Mouse (Mus musculus) heart, adult 2 months (tissue): ENCODE results near the gene Gtsf2. TPM values are rescaled to one million over a fixed set of nuclear protein-coding genes. Genes with fewer than 3 reads are reported as not detected.
"Not testable (repeated sequence)": the region's sequence is repeated elsewhere in the genome, so short reads cannot be mapped to it uniquely, and the experiment has no call there.

Experiments used
- DNase-seq, 2 experiments: peaks; one replicate each; pipeline ENCODE4 v3.0.0; 2021
- H3K27ac ChIP-seq: fragments of 200-600 bp; 2 replicates; pipeline ENCODE4 v1.8.1; 2022
- H3K27me3 ChIP-seq: fragments of 200-500 bp; 2 replicates; pipeline ENCODE4 v1.6.1; 2012; ENCODE audit warnings: mild to moderate bottlenecking, low read length, inconsistent platforms, mixed read lengths; ENCODE audit not compliant: control insufficient read depth, insufficient read depth
- H3K36me3 ChIP-seq: fragments of 200-500 bp; 2 replicates; pipeline ENCODE4 v1.6.1; 2012; ENCODE audit warnings: low read length, inconsistent platforms; ENCODE audit not compliant: control insufficient read depth, insufficient read depth
- H3K4me1 ChIP-seq: fragments of 200-500 bp; 2 replicates; pipeline ENCODE4 v1.6.1; 2011; ENCODE audit warnings: low read length; ENCODE audit not compliant: control insufficient read depth, insufficient read depth
- H3K4me3 ChIP-seq: fragments of 200-600 bp; 2 replicates; pipeline ENCODE4 v1.8.1; 2022
- H3K79me2 ChIP-seq: fragments of 200-500 bp; replicated peaks from 2 replicates; pipeline ENCODE4 v1.6.1; 2012; ENCODE audit warnings: mild to moderate bottlenecking, inconsistent platforms, low read length, moderate library complexity, mixed read lengths; ENCODE audit not compliant: control insufficient read depth, insufficient read depth
- H3K9ac ChIP-seq: fragments of 200-500 bp; 2 replicates; pipeline ENCODE4 v1.6.1; 2012; ENCODE audit warnings: low read depth, mild to moderate bottlenecking, control low read depth, inconsistent platforms, low read length, mixed read lengths
- CTCF ChIP-seq: fragments of 200-600 bp; IDR thresholded peaks from 2 replicates; pipeline ENCODE4 v1.8.1; 2022; ENCODE audit warnings: antibody characterized with exemption, mild to moderate bottlenecking, moderate library complexity
- EP300 ChIP-seq: fragments of 200-500 bp; IDR thresholded peaks from 2 replicates; pipeline ENCODE4 v1.6.1; 2011; ENCODE audit warnings: low read depth, low read length, control low read depth; ENCODE audit not compliant: insufficient read depth
- POLR2A ChIP-seq: fragments of 200-500 bp; IDR thresholded peaks from 2 replicates; pipeline ENCODE4 v1.6.1; 2011; ENCODE audit warnings: mild to moderate bottlenecking, low read depth, low read length, control low read depth; ENCODE audit not compliant: insufficient read depth
- WGBS: fragments of 180-500 bp; shearing (Covaris S2); methylation state at CpG from one replicate; pipeline ENCODE4 v1.1.7; 2018; 5-methylcytosine and 5-hydroxymethylcytosine counted together
- intact Hi-C: fragments of 180-260 bp; cut with DNase I; formaldehyde crosslinking; loops from one replicate; pipeline ENCODE4 v1.15.1; 2025
- polyA plus RNA-seq: library from polyadenylated mRNA; depleted of rRNA; stranded (reverse); fragments of >200 nt; gene quantifications from 2 replicates; pipeline ENCODE4 v1.2.3, GENCODE M21; 2012
- total RNA-seq, 2 experiments: library from RNA; stranded (reverse); gene quantifications; 2 replicates each; pipeline ENCODE4 v1.2.3; 2021

Gene Gtsf2
- total and polyA plus RNA-seq, 3 experiments, result not detected

- no peak overlapping the region for H3K27ac ChIP-seq
- no peak overlapping the region for H3K4me3 ChIP-seq
- no peaks in the 10 kb centered on the region for H3K4me1 ChIP-seq
- no peaks in the 10 kb centered on the region for H3K27me3 ChIP-seq
- H3K9ac ChIP-seq, result no peak overlapping the region
- no peak for TF ChIP-seq EP300
- no peak for TF ChIP-seq CTCF
- no peak for TF ChIP-seq POLR2A
- no peak for DNase-seq
- intact Hi-C loops, result no loop called here
- 76% methylated on average over 7 of the region's 7 CpGs for WGBS
- H3K79me2 ChIP-seq, result no peaks in the 10 kb centered on the region
- no peaks in the 10 kb centered on the region for H3K36me3 ChIP-seq
Observed at GRCm38 (mm10) chr15:103471488-103472194, 23.4 kb upstream of the Gtsf2 start.

- H3K27me3 ChIP-seq, result no peaks in the 10 kb centered on the region
- H3K4me3 ChIP-seq, result no peak overlapping the region
- H3K36me3 ChIP-seq, result no peaks in the 10 kb centered on the region
- TF ChIP-seq POLR2A (no peak), CTCF (no peak), EP300 (no peak)
- intact Hi-C loops, result no loop called here
- DNase-seq, result peak in 1 of 2 experiments; percentile 51
- 66% methylated on average over 7 of the region's 7 CpGs for WGBS
- no peaks in the 10 kb centered on the region for H3K79me2 ChIP-seq
- no peaks in the 10 kb centered on the region for H3K4me1 ChIP-seq
- no peak overlapping the region for H3K27ac ChIP-seq
- H3K9ac ChIP-seq, result no peak overlapping the region
Observed at GRCm38 (mm10) chr15:103462539-103463261, 14.4 kb upstream of the Gtsf2 start.

DNA sequence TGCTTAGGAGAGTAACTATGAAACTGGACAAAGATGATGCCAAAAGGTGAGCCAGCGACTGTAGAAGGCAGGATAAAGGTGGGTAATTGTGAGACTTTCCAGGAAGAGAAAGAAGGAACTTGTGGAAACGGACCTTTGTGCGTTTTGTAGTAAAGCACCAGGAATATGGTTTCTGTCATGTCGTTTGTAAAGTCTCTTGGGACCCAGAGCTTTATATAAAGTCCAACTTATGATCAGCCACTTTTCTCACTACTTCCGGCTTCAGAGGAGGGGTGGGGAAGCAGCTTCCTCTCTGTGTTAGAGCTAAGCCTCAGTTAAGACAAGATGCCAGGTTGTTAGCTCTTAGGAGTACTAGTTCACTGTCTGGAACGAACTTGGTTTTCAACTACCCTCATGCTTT lies 6.2 kb upstream of the Gtsf2 start:
- DNase-seq, result no peak
- H3K9ac ChIP-seq, result no peak overlapping the region
- H3K4me1 ChIP-seq, result no peaks in the 10 kb centered on the region
- no peak overlapping the region for H3K27ac ChIP-seq
- TF ChIP-seq EP300 (no peak), CTCF (no peak), POLR2A (no peak)
- WGBS, result 58% methylated on average over 6 of the region's 6 CpGs
- H3K4me3 ChIP-seq, result no peak overlapping the region
- H3K79me2 ChIP-seq, result no peaks in the 10 kb centered on the region
- intact Hi-C loops, result no loop called here
- H3K27me3 ChIP-seq, result no peaks in the 10 kb centered on the region
- no peaks in the 10 kb centered on the region for H3K36me3 ChIP-seq

GRCm38 (mm10) chr15:103453551-103454218 lies 5.4 kb upstream of the Gtsf2 start, which contains the start of gene Nckap1l:
TSS of gene Nckap1l (plus strand) at chr15:103453794.
- Histone ChIP-seq H3K27ac (no peak within 1 kb of the TSS), H3K4me1 (no peaks in the 10 kb centered on the region), H3K36me3 (no peaks in the 10 kb centered on the region), H3K9ac (no peak within 1 kb of the TSS), H3K27me3 (no peaks in the 10 kb centered on the region), H3K4me3 (no peak within 1 kb of the TSS), H3K79me2 (no peaks in the 10 kb centered on the region)
- peak; percentile 37 to 77 for DNase-seq
- 79% methylated on average over 13 of the region's 13 CpGs for WGBS
- intact Hi-C loops, result no loop called here
- TF ChIP-seq POLR2A, result peak; percentile 47; the same call in 1 of the 2 replicates
- no peak for TF ChIP-seq CTCF
- no peak for TF ChIP-seq EP300

- H3K4me3 ChIP-seq, intact Hi-C loops, H3K27me3 ChIP-seq, H3K79me2 ChIP-seq, H3K4me1 ChIP-seq, DNase-seq, H3K36me3 ChIP-seq, H3K27ac ChIP-seq, H3K9ac ChIP-seq: not testable (repeated sequence)
- WGBS, result 72% methylated on average over 4 of the region's 4 CpGs
Observed at GRCm38 (mm10) chr15:103445966-103446365, 2.3 kb downstream of the Gtsf2 start.

GRCm38 (mm10) chr15:103430241-103430640 lies 18.0 kb downstream of the Gtsf2 start, which contains the start of gene Gtsf1:
TSS of gene Gtsf1 (minus strand) at chr15:103430470.
- H3K27ac ChIP-seq, result no peak within 1 kb of the TSS
- H3K9ac ChIP-seq, result no peak within 1 kb of the TSS
- TF ChIP-seq EP300 (no peak), POLR2A (no peak)
- 81% methylated on average over 16 of the region's 16 CpGs for WGBS
- no peaks in the 10 kb centered on the region; the same call in 1 of the 2 replicates for H3K27me3 ChIP-seq
- H3K4me1 ChIP-seq, result no peaks in the 10 kb centered on the region
- H3K4me3 ChIP-seq, result no peak within 1 kb of the TSS
- no peaks in the 10 kb centered on the region for H3K36me3 ChIP-seq
- no peak for DNase-seq
- no peaks in the 10 kb centered on the region for H3K79me2 ChIP-seq
- intact Hi-C loops, result no loop called here
